Mouse (Mus musculus): Measurements from ENCODE around the gene Dusp5.

Gene Dusp5

DNA sequence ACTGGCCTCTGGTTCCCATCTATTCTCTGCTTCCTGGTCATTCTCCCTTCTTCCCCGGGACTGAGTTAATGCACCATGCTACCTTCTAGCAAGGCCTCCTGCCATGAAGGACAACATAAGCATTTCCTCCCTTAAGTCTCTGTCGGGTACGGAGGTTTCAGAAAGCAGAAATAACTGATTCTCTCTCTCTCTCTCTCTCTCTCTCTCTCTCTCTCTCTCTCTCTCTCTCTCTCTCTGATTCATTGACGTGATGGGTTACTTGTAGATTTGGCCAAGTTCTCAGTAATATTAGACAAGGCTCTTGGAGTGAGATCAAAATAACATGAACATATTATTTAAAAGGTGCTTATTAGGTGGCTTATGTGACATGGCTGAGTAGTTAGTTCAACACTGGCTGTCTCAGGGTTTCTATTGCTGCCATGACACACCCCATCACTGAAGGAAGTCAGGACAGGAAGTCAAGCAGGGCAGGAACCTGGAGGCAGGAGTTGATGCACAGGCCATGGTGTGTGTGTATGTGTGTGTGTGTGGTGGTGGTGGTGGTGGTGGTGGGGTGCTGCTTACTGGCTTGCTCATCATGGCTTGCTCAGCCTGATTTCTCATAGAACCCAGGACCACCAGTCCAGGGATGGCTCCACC is 16.1 kb downstream of the Dusp5 start:
- no peak for DNase-seq (ENCODE audit: low spot score)

DNA sequence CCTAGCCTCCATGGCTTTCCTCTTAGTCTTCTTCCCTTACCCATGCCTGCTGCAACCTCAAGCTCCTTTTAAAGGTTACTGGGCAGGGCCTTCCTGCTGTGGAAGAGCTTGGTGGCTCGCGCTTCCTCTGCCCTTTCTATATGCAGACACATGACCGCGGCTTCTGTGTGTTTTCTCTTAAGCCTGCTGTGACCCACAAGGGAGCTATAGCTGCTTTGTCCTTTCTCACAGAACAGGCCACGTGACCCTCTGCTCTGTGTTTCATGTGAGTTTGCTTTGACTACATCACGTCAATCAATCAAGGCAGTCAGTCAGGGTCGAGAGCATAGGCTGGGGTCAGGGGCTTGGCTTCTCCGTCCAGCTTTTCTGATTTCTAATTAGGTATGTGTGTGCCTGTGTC is 18.7 kb downstream of the Dusp5 start:
- DNase-seq (ENCODE audit: low spot score): no peak

DNA sequence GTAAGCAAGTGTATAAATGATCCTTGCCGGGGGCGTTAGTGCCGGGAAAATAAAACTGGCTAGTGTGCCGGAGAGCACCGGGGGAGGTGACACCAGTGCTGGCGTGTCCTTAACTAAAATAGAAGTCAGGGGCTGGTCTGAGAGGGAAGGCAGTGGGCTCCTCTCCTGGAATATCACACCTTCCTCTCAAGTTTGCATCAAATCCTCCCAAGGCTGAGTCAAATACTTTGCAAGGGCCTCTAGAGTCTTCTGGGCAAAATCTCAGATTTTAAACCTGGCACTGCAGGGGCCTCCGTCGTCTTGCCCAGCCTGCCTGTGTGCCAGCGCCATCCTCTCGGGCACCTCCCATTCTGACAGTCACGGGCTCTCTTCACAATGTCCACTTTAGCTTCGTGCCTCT is 22.1 kb downstream of the Dusp5 start:
- DNase-seq (ENCODE audit: low spot score): no peak

DNA sequence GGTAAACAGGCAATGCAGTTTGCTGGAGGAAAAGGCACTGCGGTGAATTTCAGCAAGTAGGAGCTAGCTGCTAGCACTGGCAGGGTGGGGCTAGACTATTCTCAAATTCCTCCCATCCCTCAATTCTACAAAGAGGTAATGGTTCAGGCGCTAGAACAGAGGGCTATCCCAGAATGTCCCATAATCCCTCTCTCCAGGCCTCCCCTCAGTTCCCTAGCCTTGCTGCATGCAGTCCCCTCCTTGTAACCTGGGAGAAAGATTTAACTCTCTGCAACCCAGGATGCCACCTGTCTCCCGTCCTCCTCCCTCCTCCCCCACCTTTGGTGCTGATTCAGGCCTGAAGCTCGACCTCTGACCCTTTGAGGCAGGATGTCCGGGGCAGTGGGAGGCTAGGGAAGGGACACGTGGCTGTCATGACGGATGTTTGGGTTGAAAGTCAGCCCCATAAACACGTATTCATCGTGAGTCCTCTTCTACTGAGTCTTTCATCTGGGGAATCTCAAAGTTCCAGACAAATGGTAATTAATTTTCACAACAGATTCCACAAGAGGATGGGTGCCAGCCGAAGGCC is 23.4 kb downstream of the Dusp5 start:
- DNase-seq (ENCODE audit: low spot score): no peak

DNA sequence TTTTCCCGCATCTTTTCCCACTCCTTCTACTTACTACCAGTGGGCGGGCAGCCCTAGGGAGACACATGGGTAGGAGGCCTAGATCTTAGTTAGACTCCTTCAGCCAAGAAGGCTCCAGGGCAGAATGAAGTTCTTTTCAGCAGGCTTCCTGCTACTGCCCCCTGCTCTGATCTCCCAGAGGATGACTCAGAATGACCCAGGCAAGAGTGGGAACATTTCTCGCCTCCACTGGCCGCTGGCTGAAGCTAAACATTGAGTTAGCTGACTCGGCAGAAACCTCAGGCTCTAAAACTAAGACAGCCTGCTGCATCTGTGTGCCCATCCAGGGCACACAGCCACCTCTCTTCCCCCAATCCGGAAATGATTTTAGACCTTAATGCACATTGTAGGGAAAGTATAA is 23.9 kb downstream of the Dusp5 start:
- no peak for DNase-seq (ENCODE audit: low spot score)

DNA sequence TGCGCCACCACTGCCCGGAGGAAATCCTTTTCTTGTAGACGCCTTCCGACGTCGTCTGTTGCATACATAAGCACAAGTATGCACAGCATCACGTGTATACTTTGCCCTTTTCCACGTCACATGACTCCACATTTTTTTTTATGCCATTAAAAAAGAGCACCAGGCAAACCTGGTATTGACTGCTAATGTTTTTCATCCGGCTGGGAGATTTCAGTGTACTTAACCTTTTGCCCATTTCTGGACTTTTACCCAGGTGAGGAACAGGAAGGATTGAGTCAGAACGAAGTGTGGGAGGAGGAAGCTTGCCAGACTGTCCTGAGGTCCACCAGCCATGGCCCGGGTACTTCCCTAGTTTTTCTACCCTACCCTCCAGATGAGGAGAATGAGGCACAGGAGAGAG is 25.5 kb downstream of the Dusp5 start:
- DNase-seq (ENCODE audit: low spot score): no peak

DNA sequence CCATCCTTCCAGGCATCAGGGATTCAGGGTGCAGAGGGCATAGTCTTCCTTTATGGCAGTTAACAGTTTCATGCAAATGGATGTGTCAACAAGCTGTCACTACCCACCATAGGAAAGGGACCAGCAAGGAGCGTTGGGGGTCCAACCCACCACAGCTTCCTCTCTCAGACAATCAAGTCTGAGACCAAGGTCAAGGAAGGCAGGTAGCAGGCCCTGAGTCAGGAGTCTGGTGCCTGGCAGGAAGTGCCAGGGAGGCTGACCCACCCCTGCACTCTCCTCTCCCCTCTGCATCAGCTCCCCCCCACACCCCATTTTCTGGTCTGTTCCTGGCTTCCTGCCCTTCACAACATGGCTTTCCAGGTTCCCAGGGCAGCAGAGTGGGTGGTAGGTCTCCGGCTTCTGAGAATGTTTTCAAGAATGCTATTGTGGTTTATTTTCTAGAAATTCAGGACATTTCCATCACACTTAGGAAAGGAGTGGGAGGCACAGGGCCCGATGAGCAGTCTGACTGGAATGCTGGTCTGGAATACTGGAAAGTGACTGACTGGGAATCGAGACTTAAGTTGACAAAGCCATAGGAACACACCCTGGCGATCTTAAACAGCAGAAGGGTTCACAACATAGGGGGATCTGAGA is 26.2 kb downstream of the Dusp5 start:
- DNase-seq (ENCODE audit: low spot score): no peak

DNA sequence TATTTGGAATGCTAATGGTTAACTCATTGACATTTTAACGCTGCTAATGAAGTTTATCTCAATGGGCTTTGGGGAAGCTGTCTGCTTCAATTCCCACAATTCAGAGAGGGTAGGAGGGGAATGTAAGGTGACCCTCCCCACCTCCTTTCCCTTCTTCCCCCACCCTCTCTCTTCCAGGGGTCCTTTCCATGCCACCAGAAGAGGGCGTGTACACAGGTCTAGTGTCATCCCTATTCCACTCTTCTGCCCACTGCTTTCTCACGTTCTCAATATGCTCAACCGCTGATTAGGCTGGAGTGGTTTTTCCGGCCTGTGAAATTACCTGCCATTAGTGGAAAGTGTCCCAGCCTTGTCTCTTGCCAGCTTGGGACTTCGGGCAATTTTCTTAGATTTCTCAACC is 27.9 kb downstream of the Dusp5 start:
- DNase-seq (ENCODE audit: low spot score): no peak

DNA sequence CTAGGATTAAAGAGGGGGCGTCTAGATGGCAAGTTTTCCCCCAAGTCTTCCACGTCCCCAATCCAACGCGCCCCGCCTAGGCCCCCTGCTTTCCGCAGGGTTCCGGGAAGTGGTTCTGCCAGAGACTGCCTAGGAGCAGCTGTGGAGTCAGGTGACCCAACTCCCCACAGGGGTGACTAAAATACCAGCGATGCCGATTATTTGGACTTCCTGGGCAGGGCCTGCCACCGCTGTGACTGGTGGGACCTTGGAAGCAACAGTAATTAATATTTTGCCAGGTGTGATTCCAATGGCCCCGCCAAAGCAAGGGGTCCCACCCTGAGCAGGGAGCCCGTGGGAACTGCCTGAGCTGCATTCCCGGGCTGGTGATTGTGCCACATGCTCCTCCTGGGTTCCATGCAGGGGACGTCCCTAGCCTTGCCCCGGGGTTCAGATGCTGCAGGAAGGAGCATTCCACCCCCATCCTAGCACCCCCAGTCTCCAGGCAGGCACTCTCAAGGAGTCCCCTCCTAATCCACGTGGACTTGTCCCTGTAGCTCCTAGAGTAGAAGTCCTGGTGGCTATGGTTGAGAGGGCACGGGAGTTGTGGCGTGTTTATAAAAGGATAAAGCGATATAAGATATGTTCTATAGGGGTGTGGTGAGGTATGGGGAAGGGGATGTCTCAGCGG is 28.5 kb downstream of the Dusp5 start:
- no peak for DNase-seq (ENCODE audit: low spot score)

DNA sequence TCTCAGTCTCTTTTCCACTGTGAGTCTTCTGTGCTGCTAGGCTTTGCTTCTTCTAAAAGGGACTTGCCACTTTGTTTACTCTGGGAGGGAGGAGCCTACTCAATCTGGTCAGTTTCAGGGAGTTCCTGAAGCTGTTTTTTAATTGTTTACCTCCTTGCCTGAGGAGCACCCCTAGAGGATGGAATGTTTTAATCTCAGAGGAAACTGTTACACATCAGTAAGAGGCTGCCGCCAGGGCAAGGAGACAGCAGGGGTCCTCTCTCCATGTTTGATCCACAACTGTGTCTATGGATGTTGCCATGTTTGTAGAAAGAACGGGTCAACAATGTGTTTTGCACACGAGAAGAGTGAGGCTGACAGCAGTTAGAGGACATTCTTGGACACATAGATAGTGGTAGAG is 31.5 kb downstream of the Dusp5 start:
- DNase-seq (ENCODE audit: low spot score): no peak

DNA sequence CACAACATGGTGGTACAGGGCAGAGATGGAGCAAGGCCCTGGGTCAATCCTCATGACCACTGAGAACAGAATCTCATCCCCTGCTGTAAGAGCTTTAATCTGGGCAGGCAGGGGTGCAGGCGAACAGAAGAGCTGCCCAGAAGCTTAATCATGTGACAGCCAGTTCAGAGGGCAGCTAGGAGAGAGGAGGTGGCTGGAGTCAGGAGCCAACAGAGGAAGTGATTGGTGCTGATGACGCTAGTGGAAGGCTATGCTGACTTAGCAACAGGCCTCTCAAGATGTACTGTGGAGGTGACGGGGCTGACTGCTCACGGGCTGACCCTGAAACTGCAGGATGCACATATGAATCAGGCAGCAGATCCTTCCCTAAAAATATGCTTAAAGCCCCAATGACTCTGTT is 35.3 kb downstream of the Dusp5 start:
- no peak for DNase-seq (ENCODE audit: low spot score)

DNA sequence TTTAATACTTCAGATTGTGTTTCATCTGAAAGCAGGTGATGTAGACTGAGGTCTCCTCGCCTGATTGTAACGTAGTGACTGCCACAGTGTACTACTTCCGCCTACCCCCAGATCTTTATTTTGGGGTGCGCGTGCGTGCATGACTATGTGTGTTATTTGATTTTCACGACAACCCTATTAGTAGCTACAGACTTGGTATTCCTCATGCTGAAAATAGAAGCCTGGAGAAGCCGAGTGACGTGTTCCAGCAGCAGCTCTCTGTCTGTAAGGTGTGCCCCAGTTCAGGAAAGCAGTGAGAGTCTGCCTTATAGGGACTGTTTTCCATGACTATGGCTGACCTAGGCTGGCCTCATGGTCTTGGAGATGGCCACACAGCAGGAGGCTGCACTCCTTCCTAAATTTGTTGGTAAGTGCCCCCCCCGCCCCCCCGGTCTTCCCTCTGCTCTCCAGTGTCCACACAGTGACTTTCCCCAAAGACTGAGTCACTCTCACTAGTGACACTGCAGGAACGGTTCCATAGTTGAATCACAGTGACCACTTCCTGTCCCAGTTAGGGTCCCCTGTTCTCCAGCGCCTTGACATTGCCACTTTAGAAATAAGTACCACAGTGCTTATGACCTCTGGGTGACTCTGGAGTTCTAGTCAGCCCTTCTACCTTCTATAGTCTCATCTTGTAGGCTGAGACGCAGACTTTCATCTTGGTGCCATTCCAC is 36.8 kb downstream of the Dusp5 start:
- DNase-seq (ENCODE audit: low spot score): no peak

DNA sequence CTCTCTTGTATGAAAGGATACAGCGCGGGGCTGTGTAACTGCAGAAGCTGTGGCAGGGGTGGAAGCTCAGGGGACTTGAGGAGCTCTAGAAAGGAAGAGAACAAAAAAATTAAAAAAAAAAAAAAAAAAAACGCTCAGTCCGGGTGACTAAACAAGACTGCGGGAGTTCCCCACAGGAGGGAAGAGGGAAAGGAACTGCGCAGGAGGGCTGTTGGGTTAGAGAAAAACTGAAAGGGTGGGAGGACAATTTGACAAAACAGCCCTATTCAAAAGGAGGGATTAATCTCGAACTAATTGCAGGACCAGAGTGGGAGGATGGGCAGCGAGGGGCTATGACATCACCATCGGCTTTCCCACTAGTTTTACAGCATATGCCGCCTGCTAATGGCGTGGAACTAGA is 39.0 kb downstream of the Dusp5 start:
- no peak for DNase-seq (ENCODE audit: low spot score)

DNA sequence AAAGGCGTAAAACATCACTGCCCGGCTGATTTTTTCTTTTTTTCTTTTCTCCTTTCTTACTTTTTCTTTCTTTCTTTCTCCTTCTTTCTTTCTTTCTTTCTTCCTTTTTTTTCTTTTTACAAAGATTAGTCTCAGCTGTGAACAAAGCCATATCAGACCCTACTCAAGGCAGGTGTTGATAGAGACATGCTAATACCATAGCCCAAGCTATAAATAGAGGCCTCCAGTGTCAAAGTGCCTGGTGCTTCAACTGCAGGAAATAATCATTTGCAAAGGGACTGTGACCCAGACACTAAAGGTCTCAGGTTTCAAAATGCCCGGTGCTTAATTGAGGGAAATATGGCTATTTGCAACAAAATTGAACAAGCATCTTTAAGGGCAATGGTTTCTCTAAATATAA is 39.6 kb downstream of the Dusp5 start:
- DNase-seq (ENCODE audit: low spot score): no peak

DNA sequence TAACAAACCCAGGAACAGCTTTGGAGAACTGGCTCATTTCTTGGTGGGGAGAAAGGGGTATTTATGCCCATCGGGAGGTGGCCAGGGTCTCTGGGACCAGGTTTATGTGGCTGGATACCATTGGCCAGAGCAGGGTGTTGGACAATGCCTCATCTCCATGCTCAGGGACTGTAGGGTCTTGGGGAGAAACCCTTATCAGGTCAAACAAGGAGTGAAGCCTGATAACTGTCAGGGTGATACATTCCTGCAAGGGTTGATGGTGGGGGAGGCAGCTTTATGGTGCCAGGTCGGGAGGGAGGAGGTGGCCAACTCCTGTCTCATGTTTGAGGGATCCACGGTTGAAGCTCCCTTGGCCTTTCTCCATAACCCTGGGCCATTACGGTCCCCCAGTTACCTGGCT is 42.1 kb downstream of the Dusp5 start:
- DNase-seq (ENCODE audit: low spot score): no peak

DNA sequence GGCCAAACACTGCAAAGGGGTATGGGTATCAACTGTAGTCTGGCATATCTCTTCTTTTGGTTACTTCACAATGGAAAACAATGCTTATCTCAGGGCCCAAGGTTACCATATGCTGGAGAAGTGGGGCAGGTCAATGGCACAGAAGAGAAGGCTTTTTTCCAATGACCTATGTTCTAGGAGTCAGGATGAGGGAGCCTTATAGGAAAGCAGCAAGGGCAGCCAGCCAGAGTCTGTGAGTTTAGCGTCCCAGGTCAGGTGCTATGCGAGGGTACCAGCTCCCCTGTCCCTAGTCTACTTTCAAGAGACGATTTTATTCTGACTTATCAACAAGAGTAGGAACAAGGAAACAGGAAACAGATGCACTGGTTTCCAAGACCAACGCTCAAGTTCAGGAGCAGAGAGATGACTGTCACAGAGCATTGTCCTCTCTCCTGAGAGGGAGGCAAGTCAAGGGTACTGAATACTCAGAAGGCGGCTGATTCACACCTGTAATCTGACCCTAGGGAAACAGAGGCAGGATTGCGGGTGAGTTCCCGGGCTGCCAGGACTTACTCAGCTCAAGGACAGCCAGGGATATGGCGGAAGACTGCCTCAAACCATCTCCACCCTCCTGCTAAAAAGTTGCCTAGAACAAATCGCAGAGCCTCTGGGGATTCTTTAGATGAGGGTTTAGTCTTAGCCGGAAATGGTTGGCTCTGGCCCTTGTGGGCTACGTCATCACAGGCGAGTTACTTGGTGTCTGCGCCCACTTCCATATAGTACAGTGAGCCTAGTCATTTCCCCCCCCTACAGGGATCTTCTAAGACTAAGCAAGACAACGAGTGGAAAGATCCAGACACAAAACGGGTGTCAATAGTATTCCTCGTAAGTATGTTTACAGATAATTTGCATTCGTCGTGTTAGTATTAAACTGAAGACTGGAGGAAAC is 42.9 kb downstream of the Dusp5 start:
- DNase-seq (ENCODE audit: low spot score): no peak

DNA sequence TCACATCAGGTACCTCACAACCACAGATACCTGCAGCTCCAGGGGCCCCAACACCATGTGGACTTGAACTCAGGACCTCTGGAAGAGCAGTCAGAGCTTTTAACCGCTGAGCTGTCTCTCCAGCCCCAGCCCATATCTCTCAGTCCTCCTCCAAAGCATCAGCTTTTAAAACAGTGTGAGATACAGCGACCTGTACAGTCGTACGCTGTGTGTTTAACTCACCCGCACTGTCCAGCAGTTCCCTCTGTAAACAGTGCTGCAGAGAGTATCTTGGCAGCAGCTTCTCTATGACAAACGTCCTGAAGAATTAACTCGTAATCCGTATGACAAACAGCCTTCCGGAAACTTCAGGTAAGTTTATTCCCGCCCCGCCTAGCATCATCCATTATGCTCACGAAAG is 43.7 kb downstream of the Dusp5 start:
- no peak for DNase-seq (ENCODE audit: low spot score)

DNA sequence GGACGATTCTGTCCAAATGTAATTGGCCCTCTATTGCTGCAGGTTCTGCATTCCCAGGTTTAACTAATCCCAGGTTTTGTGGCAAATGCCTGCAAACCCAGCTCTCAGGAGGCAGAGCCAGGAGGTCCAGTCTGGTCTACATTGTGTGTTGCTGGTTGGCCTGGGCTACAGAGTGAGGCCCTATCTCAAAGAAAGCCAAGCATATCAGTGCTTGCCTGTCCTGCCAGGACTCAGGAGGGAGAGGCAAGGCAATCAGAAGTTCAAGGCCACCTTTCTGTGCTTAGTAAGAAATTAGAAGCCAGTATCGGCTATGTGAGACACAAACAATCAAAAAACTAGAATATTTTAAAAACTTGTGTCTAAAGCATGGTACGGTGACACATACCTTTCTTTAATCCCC is 44.2 kb downstream of the Dusp5 start:
- DNase-seq (ENCODE audit: low spot score): no peak

DNA sequence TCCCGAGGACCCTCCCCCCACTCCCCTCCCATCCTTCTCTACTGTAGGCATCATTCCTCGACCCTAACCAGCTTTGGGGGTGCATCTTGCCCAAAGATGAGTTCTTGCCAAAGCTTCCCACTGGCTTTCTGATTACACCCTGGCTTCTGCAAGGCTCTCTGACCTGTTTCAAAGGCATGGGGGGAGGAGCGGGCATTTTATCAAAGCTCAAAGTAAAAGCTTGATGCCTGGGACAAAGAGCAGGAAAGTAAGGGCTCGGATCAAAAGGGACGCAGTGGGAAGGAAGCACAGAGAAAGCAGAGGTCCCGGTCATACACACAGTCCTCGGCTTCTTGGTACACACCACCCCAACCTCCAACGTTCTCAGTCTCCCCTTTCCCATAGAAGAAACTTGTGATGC is 45.2 kb downstream of the Dusp5 start:
- no peak for DNase-seq (ENCODE audit: low spot score)

DNA sequence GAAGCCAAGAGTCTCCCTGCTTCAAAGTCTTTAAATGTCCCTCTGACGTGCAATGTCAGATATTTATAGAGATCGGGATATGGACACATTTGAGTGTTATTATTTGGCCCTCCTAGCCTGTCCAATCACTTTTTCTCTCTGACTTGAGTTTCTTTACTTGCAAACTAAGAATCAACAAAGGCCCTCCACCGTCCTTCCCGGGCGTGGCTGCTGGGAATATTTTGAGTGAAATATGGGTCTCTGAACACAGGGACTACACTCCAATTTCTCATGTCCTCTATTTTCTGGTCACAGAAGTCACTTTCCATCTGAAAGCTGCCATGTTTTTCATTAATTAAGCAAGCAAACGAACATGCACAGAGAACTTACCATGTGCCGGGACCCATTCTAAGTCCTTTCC is 45.6 kb downstream of the Dusp5 start:
- no peak for DNase-seq (ENCODE audit: low spot score)

DNA sequence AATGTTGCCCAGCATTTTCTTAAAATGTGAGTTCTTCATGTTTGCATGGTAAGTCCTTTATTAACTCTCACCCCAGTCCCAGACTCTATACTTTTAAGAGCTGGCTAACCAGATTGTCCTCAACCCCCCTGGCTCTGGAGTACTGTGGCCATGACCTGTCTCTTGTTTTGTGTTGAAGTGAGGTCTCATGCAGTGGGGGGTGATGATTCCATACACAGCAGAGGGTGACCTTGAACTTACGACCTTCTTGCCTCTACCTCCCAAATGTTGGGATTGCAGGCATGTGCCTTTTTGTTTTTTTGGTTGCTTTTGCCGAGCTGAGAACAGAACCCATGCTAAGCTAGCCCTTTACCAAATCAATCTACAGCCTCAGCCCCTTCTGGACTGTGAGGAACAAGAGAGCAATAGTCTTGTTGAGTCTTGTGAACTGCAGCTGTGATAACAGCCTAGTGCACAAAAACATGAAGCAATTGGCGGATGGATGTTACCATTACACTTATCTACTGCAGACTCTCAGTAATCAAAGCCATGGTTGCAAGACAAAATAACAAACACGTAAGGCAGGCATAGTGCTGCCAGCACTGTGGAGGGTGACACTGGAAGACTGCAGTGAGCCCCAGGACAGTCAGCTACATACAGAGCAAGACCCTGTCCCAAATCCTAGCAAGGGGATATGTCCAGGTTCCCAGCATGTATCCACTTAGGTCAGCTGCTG is 46.5 kb downstream of the Dusp5 start:
- no peak for DNase-seq (ENCODE audit: low spot score)
